Mouse (Mus musculus): ENCODE data around the gene Srsf1.

Gene Srsf1

DNA sequence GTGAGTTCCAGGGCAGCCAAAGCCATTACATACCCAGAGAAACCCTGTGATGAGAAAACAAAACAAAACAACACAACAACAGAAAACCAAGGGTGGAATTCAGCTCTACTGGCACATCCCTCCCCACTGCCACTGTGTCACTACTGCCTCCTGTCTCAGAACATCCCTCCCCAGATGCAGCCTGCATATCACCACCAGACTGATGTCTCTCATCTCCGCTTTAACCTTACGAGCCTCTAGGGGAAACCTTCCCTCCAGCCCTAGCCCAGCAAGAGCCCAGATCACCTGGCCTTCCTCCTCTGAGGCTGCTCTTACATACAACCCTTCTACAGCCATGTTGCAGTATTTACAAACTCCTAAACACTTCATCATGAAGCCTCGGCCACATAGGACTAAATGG lies 9.8 kb upstream of the Srsf1 start:
- in situ Hi-C loops (cut with MboI; ENCODE audit: low sequenced_read_pairs): no loop called here

DNA sequence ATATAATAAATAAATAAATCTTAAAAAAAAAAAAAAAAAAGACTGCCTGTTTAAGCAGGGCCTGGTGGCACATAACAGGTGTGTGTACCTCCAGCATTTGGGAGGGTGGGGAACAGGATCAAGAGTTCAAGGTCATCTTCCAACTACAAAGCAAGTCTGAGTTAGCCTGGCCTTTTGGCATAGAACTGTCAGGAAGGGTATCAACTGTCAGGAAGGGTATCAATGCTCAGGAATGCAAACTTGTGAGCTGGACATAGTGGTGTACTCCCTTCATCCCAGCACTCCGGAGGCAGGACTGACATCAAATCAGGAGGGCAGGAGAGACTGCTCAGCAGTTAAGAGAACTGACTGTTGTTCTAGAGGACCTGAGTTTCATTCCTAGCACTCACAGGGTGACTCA lies 8.1 kb upstream of the Srsf1 start:
- in situ Hi-C loops (cut with MboI; ENCODE audit: low sequenced_read_pairs): no loop called here

DNA sequence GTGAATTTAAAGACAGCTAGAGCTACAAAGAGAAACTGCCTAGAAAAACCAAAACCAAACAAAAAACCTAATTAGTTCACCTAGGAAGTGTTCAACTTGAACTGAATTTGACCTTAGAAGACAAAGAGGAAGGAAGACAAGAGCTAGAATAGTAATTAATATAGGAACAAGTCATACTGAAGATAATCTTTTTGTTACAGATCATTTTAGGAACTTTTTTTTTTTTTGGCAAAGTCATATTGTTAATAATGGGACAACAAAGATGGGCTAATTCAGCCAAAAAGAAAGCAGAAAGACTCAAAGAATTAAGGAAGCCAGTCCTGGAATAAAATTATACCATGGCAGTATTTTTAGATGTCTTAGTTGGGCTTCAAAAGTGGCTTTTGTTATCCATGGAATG lies 2.9 kb upstream of the Srsf1 start:
- in situ Hi-C loops (cut with MboI; ENCODE audit: low sequenced_read_pairs): loop anchor here (10.0 kb wide), 1 partner anchor 50 kb away; no protein-coding TSS in a partner anchor

- in situ Hi-C loops (cut with MboI; ENCODE audit: low sequenced_read_pairs): loop anchor here (10.0 kb wide), 1 partner anchor 50 kb away; no protein-coding TSS in a partner anchor
Measured at GRCm38 (mm10) chr11:88045159-88045558, 2.0 kb upstream of the Srsf1 start.

DNA sequence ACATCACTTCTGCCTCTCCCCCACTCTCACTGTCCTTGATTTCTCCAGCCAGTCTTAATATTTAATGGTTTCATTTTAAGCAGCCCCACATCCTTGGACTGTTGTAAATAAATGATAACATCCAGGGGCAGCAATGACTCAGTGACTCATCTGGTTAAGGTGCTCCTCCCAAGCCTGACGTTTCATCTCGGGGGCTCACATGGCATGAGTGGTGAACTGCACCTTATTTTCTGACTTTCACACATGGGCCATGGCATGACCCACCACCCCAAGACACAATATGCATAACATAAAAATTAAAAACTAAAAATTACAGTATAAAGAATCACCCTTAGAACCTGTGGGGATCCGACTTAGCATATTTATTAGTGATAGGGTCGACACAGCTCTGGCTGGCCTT lies 1.3 kb upstream of the Srsf1 start:
- in situ Hi-C loops (cut with MboI; ENCODE audit: low sequenced_read_pairs): loop anchor here (10.0 kb wide), 1 partner anchor 51 kb away; no protein-coding TSS in a partner anchor

DNA sequence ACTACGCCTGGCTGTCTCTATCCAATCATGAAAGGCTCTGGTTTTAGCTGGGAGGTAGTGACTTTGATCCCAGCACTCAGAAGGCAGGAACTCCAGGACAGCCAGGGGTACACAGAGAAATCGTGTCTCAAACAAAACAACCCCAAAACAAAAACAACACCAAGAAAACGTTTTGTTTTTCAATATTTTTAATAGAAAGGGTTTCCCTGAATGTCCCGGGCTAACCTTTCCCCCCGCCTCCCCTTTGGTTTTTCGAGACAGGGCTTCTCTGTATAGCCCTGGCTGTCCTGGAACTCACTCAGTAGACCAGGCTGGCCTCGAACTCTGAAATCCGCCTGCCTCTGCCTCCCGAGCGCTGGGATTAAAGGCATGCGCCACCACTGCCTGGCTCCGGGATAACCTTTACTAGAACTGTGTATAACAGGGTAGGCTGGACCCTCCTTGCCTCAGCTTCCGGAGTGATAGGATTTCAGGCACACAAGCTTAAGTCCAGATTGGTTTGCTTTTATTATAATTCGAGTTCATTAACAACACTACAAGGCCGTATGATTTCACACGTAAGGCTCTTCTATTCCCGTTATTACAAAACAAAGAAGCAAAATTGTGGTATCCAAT lies 743 bp upstream of the Srsf1 start:
- in situ Hi-C loops (cut with MboI; ENCODE audit: low sequenced_read_pairs): loop anchor here (10.0 kb wide), 1 partner anchor 52 kb away; no protein-coding TSS in a partner anchor

GRCm38 (mm10) chr11:88047871-88048531 lies 828 bp downstream of the Srsf1 start:
- in situ Hi-C loops (cut with MboI; ENCODE audit: low sequenced_read_pairs): loop anchor here (10.0 kb wide), 1 partner anchor 53 kb away; no protein-coding TSS in a partner anchor

GRCm38 (mm10) chr11:88048961-88049670 lies 1.9 kb downstream of the Srsf1 start:
- in situ Hi-C loops (cut with MboI; ENCODE audit: low sequenced_read_pairs): loop anchor here (10.0 kb wide), 1 partner anchor 54 kb away; no protein-coding TSS in a partner anchor

GRCm38 (mm10) chr11:88049732-88050131 lies 2.6 kb downstream of the Srsf1 start:
- in situ Hi-C loops (cut with MboI; ENCODE audit: low sequenced_read_pairs): loop anchor here (10.0 kb wide), 1 partner anchor 55 kb away; no protein-coding TSS in a partner anchor

DNA sequence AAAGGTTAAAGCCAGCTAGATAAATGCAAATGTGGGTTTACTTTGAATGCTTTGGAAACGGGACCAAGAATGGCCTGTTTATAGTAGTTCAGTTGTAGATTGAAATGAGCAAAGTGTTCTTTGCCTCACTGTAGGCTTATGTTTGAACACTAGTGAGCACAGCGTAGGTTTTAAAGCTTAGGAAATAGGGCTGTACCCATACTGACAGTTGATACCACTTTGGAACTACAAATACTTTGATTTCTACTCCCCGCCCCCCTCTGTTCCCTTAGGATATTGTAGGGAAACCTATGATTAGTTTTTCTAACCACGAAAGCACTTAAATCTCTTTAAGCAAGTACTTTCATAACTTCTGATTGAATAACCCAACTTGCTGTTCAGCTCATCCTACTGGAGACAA lies 5.5 kb downstream of the Srsf1 start:
- in situ Hi-C loops (cut with MboI; ENCODE audit: low sequenced_read_pairs): no loop called here

DNA sequence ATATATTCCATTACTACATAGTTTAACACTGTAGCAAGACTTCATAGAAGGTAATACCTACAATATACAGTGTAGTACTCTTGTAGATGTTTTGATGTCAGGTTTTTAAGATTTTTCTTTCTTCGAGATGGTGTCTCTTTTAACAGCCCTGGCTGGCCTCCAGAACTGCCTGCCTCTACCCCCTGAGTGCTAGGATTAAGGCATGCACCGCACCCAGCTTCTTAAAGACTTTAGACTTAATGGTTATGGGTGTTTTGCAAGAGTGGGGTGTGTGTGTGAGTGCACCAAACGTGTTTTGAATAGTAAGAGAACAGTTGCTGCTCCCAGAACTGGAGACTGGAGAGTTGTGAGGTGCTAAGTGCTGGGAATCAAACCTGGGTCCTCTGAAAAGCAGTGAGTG lies 6.6 kb downstream of the Srsf1 start:
- in situ Hi-C loops (cut with MboI; ENCODE audit: low sequenced_read_pairs): no loop called here

DNA sequence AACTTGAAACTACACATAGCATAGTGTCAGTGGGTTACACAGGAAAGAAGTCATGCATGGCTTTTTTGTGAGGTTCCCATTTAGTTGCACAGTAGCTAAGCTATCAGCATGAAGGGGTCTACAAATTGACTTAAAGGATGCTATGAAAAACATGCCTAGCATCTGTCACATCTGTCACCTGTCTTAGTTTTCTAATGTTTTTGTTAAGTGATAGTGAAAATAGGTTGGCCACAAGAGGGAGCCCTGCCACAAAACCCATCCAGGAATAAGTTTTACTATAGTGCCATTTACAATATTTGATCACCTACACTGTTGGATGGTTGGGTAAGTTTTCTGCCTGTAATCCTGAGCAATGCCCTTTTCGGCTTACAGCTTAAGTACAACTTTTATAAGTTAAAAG lies 7.4 kb downstream of the Srsf1 start:
- in situ Hi-C loops (cut with MboI; ENCODE audit: low sequenced_read_pairs): no loop called here

DNA sequence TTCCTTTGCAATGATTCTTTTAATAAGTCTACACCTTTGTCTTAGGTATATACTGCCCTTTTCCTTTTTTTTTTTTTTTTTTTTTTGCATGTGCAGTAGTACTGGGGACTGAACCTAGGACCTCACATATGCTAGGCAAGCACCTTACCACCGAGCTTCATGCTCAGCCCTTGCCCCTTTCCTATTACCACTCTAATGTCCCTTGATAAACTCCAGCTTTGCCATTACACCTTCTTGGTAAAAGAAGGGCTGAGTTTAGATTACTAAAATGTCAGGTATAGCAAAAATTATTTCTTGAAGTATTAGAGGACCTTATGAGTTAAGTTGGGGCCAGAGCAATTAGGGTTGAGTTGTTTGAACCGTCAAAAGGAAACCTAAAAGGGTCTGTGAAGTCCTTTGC lies 8.6 kb downstream of the Srsf1 start:
- in situ Hi-C loops (cut with MboI; ENCODE audit: low sequenced_read_pairs): loop anchor here (5.0 kb wide), 2 partner anchors 83 to 132 kb away; no protein-coding TSS in a partner anchor

GRCm38 (mm10) chr11:88057788-88058187 lies 10.6 kb downstream of the Srsf1 start:
- in situ Hi-C loops (cut with MboI; ENCODE audit: low sequenced_read_pairs): loop anchor here (5.0 kb wide), 2 partner anchors 85 to 130 kb away; no protein-coding TSS in a partner anchor

DNA sequence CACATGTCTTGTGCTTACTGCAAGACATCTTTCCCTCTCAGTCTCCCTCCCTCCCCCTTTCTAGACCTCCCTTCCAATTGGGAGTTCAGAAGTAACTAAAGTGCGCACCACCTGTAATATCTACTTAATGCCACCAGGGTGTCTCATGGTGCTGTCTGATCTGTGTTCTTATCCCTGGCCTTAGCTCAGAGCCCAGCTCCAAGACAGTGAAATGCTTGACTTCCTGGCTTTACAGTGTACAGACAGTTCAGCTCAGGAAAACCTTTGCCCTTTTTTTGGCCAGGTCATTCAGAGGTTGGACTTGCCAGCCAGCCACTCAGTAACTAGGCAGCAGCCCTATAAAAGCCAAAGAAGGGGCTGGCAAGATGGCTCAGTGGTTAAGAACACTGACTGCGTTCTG lies 12.0 kb downstream of the Srsf1 start:
- in situ Hi-C loops (cut with MboI; ENCODE audit: low sequenced_read_pairs): loop anchor here (5.0 kb wide), 2 partner anchors 87 to 128 kb away; no protein-coding TSS in a partner anchor

- in situ Hi-C loops (cut with MboI; ENCODE audit: low sequenced_read_pairs): no loop called here
Measured at GRCm38 (mm10) chr11:88061892-88062625, 14.9 kb downstream of the Srsf1 start.

DNA sequence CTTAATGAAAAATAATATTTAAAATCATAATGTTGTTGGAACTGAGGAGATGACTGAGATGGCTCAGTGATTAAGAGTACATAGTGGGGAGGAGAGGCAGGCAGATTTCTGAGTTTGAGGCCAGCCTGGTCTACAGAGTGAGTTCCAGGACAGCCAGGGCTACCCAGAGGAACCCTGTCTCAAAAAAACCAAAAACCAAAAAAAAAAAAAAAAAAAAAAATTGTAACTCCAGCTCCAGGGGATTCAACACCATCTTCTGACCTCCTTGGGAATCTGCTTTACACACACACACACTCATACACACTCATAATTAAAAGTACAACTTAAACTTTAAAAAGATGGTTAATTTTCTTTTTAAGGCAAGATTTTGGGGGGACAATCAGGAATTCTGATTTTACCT lies 18.6 kb downstream of the Srsf1 start:
- in situ Hi-C loops (cut with MboI; ENCODE audit: low sequenced_read_pairs): no loop called here

- in situ Hi-C loops (cut with MboI; ENCODE audit: low sequenced_read_pairs): no loop called here
Measured at GRCm38 (mm10) chr11:88067191-88067585, 20.0 kb downstream of the Srsf1 start.

- in situ Hi-C loops (cut with MboI; ENCODE audit: low sequenced_read_pairs): no loop called here
Measured at GRCm38 (mm10) chr11:88067586-88068410, 20.6 kb downstream of the Srsf1 start, which contains the start of gene Vezf1. Gene Vezf1 (plus strand): TSS chr11:88068279.

Measured in CH12F3 (cell line).